Mouse (Mus musculus): ENCODE results near the gene Vrk3. TPM values are rescaled to one million over a fixed set of nuclear protein-coding genes. Genes with fewer than 3 reads are reported as not detected.

Gene Vrk3
- polyA plus RNA-seq, 1 experiment = 46.4 TPM

DNA sequence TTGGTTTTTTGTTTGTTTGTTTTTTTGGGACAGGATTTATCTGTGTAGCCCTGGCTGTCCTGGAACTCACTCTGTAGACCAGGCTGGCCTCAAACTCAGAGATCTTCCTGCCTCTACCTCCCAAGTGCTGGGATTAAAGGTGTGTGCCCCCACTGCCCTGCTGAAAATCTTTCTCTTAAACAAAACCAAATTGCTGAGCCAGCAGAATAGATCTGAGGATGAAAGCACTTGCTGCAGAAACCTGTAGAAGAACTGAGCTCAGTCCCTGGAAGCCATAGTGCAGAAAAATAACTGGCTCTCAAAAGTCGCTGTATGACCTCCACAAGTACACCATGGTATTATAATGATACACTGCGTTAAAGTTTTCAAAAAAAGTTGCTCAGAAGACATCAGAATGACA lies 9.0 kb downstream of the Vrk3 start:
- Histone ChIP-seq H3K4me1 (ENCODE audit: control insufficient read depth, insufficient read depth, insufficient read length) (no peaks in the 10 kb centered on the region), H3K4me3 (ENCODE audit: extremely low read depth, insufficient read depth, insufficient read length) (no peak overlapping the region), H3K36me3 (ENCODE audit: control insufficient read depth, insufficient read depth, low read length) (peaks cover 61% of the 10 kb centered on the region), H3K27ac (ENCODE audit: insufficient read depth, low read length) (no peak overlapping the region), H3K27me3 (ENCODE audit: control insufficient read depth, insufficient read depth, low read length) (no peaks in the 10 kb centered on the region)
- no peak for DNase-seq (ENCODE audit: low read depth in 1 of 2, low spot score in 2 of 2)
- WGBS = 93% methylated on average over 2 of the region's 2 CpGs
- TF ChIP-seq POLR2A (IDR thresholded peaks at IDR 0.05; ENCODE audit: low read depth, low read length) (no peak), CTCF (IDR thresholded peaks at IDR 0.05; ENCODE audit: extremely low read depth, insufficient read depth, insufficient read length, insufficient replicate concordance) (no peak)

DNA sequence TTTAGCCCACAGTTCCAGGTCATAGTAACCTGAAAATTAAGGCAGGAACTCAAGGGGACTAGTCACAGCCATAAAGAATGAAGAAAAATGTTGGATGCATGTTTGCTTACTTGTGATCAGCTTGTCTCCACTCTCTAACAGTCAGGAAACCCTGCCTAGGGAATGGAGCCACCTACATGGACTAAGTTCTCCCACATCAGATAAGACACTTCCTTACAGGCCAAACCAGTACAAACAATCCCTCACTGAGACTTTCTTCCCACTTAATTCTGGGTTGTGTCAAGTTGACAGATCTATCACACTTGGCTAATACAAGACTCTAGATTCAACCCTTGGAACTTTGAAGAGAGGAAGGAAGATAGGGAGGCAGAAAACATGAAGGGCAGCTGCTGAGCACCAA lies 12.2 kb downstream of the Vrk3 start:
- Histone ChIP-seq H3K4me3 (ENCODE audit: extremely low read depth, insufficient read depth, insufficient read length) (no peak overlapping the region), H3K27me3 (ENCODE audit: control insufficient read depth, insufficient read depth, low read length) (no peaks in the 10 kb centered on the region), H3K27ac (ENCODE audit: insufficient read depth, low read length) (no peak overlapping the region), H3K4me1 (ENCODE audit: control insufficient read depth, insufficient read depth, insufficient read length) (no peaks in the 10 kb centered on the region), H3K36me3 (ENCODE audit: control insufficient read depth, insufficient read depth, low read length) (peaks cover 51% of the 10 kb centered on the region)
- TF ChIP-seq CTCF (IDR thresholded peaks at IDR 0.05; ENCODE audit: extremely low read depth, insufficient read depth, insufficient read length, insufficient replicate concordance) = no peak
- TF ChIP-seq POLR2A (IDR thresholded peaks at IDR 0.05; ENCODE audit: low read depth, low read length) = no peak
- DNase-seq (ENCODE audit: low read depth in 1 of 2, low spot score in 2 of 2) = no peak

DNA sequence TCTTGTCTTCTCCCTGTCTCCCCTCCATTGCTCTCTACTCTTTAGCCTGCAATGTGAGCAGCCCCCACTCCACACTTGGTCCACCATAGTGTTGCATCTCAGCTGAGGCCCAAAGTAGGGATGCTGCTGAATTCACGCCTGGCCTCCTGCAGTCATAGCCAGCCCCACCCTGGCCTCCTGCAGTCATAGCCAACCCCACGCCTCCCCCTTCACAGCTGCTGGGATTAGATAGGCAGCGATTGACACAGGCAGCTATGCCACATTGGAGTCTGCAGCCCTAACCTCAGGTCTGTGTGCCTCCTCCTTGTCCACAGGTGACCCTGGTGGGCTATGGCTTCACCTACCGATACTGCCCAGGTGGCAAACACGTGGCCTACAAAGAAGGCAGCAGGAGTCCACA lies 19.9 kb downstream of the Vrk3 start:
- no peaks in the 10 kb centered on the region for H3K27me3 ChIP-seq (ENCODE audit: control insufficient read depth, insufficient read depth, low read length)
- H3K27ac ChIP-seq (ENCODE audit: insufficient read depth, low read length) = no peak overlapping the region
- no peak for DNase-seq (ENCODE audit: low read depth in 1 of 2, low spot score in 2 of 2)
- 89% methylated on average over 5 of the region's 5 CpGs for WGBS
- TF ChIP-seq POLR2A (IDR thresholded peaks at IDR 0.05; ENCODE audit: low read depth, low read length) = no peak
- no peak for TF ChIP-seq CTCF (IDR thresholded peaks at IDR 0.05; ENCODE audit: extremely low read depth, insufficient read depth, insufficient read length, insufficient replicate concordance)
- no peak overlapping the region for H3K4me3 ChIP-seq (ENCODE audit: extremely low read depth, insufficient read depth, insufficient read length)
- no peaks in the 10 kb centered on the region for H3K4me1 ChIP-seq (ENCODE audit: control insufficient read depth, insufficient read depth, insufficient read length)
- peaks cover 52% of the 10 kb centered on the region for H3K36me3 ChIP-seq (ENCODE audit: control insufficient read depth, insufficient read depth, low read length)

DNA sequence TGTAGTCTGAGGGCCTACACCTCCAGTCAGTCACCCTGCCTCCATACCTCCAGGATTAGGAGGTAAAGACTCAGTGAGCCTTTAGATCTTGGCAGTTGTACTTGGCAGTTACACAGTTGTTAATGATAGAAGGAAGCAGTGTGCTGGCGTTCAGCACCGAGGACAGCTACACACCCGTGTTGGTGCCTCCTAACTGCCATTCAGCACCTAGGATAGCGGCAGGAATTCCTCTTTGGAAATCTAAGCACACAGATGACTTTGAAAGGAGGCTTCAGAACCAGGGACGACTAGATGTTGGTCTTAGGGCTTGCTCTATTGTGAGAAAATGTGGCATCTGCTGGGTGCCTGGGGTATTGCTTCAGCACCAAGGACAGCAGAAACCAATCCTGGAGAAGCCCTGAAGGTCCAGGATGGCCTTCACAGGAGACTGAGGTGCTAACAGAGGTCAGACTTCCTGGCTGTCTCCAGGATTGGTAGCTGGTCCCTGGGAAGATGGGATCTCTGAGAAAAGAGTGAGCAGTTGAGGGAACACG lies 21.9 kb downstream of the Vrk3 start:
- peaks cover 51% of the 10 kb centered on the region for H3K36me3 ChIP-seq (ENCODE audit: control insufficient read depth, insufficient read depth, low read length)
- H3K27ac ChIP-seq (ENCODE audit: insufficient read depth, low read length) = no peak overlapping the region
- H3K4me3 ChIP-seq (ENCODE audit: extremely low read depth, insufficient read depth, insufficient read length) = no peak overlapping the region
- no peak for DNase-seq (ENCODE audit: low read depth in 1 of 2, low spot score in 2 of 2)
- H3K27me3 ChIP-seq (ENCODE audit: control insufficient read depth, insufficient read depth, low read length) = no peaks in the 10 kb centered on the region
- TF ChIP-seq POLR2A (IDR thresholded peaks at IDR 0.05; ENCODE audit: low read depth, low read length) = no peak
- TF ChIP-seq CTCF (IDR thresholded peaks at IDR 0.05; ENCODE audit: extremely low read depth, insufficient read depth, insufficient read length, insufficient replicate concordance) = no peak
- 60% methylated on average over 6 of the region's 6 CpGs for WGBS
- H3K4me1 ChIP-seq (ENCODE audit: control insufficient read depth, insufficient read depth, insufficient read length) = no peaks in the 10 kb centered on the region

DNA sequence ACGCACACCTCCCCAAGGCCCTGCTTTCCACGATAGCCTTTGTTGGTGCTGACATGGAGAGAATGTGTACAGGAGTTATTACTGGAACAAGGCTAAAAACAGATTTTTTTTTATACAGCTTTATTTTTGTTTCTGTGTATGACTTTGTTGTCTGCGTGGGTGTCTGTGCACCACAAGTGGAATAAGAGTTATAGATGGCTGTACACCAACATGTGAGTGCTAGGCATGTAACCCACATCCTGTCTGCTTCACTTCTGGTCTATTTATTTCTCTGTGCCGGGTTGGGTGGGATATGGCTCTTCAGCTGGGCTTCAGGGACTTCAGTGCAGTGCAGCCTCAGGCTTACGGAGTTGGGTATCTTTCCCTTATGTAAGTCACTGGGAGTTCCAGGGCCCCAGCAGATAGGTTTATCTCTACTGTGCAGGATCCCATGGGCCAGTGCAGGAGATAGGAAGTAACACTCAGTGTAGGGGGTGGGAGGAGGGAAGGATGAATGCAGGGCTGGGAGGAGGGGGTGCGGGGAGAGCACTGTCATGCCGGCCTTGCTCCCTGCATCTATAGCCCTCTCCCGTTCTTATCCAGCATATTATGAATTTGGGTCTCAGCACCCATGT lies 24.5 kb downstream of the Vrk3 start:
- no peak for TF ChIP-seq POLR2A (IDR thresholded peaks at IDR 0.05; ENCODE audit: low read depth, low read length)
- TF ChIP-seq CTCF (IDR thresholded peaks at IDR 0.05; ENCODE audit: extremely low read depth, insufficient read depth, insufficient read length, insufficient replicate concordance) = no peak
- H3K27ac ChIP-seq (ENCODE audit: insufficient read depth, low read length) = no peak overlapping the region
- WGBS = 59% methylated on average over 8 of the region's 8 CpGs
- no peaks in the 10 kb centered on the region for H3K4me1 ChIP-seq (ENCODE audit: control insufficient read depth, insufficient read depth, insufficient read length)
- DNase-seq (ENCODE audit: low read depth in 1 of 2, low spot score in 2 of 2) = no peak
- H3K4me3 ChIP-seq (ENCODE audit: extremely low read depth, insufficient read depth, insufficient read length) = no peak overlapping the region
- no peaks in the 10 kb centered on the region for H3K27me3 ChIP-seq (ENCODE audit: control insufficient read depth, insufficient read depth, low read length)
- H3K36me3 ChIP-seq (ENCODE audit: control insufficient read depth, insufficient read depth, low read length) = peaks cover 41% of the 10 kb centered on the region

DNA sequence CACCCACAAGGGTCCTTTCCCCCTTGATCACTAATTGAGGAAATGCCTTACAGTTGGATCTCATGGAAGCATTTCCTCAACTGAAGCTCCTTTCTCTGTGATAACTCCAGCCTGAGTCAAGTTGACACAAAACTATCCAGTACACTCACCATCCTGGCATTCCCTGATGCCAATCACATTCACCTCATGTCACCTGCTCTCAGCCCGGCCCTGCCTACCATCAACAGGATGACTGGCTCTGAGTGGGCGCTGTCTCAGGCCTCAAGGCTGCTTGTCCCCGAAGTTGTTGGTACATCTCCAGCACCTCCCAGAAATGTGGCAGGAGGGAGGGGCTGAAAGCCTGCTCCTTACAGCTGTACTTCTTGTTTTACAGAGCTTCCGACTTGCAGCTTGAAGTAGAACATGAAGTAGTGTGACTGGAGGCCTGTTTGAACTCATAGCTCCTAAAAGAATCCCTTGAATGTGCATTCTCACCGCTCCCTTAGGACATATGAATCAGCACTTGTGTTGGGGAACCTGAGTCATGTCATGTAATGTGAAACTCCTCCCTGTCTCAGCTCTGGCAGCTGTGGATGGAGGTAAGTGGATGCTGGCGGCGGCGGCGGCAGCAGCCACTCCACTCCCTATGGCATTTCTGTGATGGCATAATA lies 28.8 kb downstream of the Vrk3 start:
- no peak for TF ChIP-seq POLR2A (IDR thresholded peaks at IDR 0.05; ENCODE audit: low read depth, low read length)
- TF ChIP-seq CTCF (IDR thresholded peaks at IDR 0.05; ENCODE audit: extremely low read depth, insufficient read depth, insufficient read length, insufficient replicate concordance) = no peak
- H3K4me3 ChIP-seq (ENCODE audit: extremely low read depth, insufficient read depth, insufficient read length) = no peak overlapping the region
- 91% methylated on average over 9 of the region's 9 CpGs for WGBS
- no peaks in the 10 kb centered on the region for H3K27me3 ChIP-seq (ENCODE audit: control insufficient read depth, insufficient read depth, low read length)
- H3K36me3 ChIP-seq (ENCODE audit: control insufficient read depth, insufficient read depth, low read length) = peaks cover 19% of the 10 kb centered on the region
- DNase-seq (ENCODE audit: low read depth in 1 of 2, low spot score in 2 of 2) = no peak
- no peak overlapping the region for H3K27ac ChIP-seq (ENCODE audit: insufficient read depth, low read length)
- H3K4me1 ChIP-seq (ENCODE audit: control insufficient read depth, insufficient read depth, insufficient read length) = no peaks in the 10 kb centered on the region

DNA sequence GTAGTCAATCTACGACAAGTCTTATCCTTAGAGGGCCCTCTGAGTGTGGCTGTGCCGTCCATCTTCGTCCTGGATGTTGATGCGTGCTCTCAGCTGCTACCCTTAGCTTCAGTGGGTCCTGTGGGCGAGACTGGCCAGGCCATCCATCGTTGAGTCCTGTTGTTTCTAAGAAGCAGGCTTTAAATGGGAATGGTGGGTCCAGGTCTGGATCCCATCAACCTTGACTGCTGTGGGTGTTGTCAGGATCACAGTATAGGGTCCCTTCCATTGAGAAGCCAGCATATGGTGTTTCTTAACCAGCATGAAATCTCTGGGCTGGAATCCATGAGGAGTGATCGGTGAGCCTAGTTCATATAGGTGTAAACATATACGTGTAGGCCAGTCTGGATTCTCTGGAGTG lies 31.9 kb downstream of the Vrk3 start:
- DNase-seq (ENCODE audit: low read depth in 1 of 2, low spot score in 2 of 2) = no peak
- TF ChIP-seq CTCF (IDR thresholded peaks at IDR 0.05; ENCODE audit: extremely low read depth, insufficient read depth, insufficient read length, insufficient replicate concordance) (no peak), POLR2A (IDR thresholded peaks at IDR 0.05; ENCODE audit: low read depth, low read length) (no peak)
- Histone ChIP-seq H3K4me1 (ENCODE audit: control insufficient read depth, insufficient read depth, insufficient read length) (no peaks in the 10 kb centered on the region), H3K36me3 (ENCODE audit: control insufficient read depth, insufficient read depth, low read length) (peaks cover 13% of the 10 kb centered on the region), H3K27ac (ENCODE audit: insufficient read depth, low read length) (no peak overlapping the region), H3K4me3 (ENCODE audit: extremely low read depth, insufficient read depth, insufficient read length) (no peak overlapping the region), H3K27me3 (ENCODE audit: control insufficient read depth, insufficient read depth, low read length) (no peaks in the 10 kb centered on the region)
- 90% methylated on average over 8 of the region's 8 CpGs for WGBS
